Mouse (Mus musculus): ENCODE results near the gene Gm13119. TPM values are rescaled to one million over a fixed set of nuclear protein-coding genes. Genes with fewer than 3 reads are reported as not detected.
"Not testable (repeated sequence)": the region's sequence is repeated elsewhere in the genome, so short reads cannot be mapped to it uniquely, and the experiment has no call there.

Gene Gm13119
- not detected in 2 replicates for total RNA-seq (2012; rRNA removed)
- not detected in 2 replicates for total RNA-seq (2014; rRNA removed)
- not detected in 2 replicates for polyA plus RNA-seq (2012; ENCODE audit: insufficient read length, low read depth)

GRCm38 (mm10) chr4:144357642-144358041, at the start of gene Gm13119:
Gene Gm13119 (plus strand): TSS chr4:144357942.
- dilution Hi-C loops (cut with MboI; ENCODE audit: extremely low pct_ligation_motif_present, extremely low pct_unique_long_range_greater_than_20kb, low sequenced_read_pairs); H3K27me3 ChIP-seq (replicated peaks); H3K36me3 ChIP-seq (replicated peaks in 1 of 2; ENCODE audit: control insufficient read depth in 1 of 2, insufficient read depth in 1 of 2, low read length in 1 of 2); DNase-seq (ENCODE audit: extremely low read depth); H3K9me3 ChIP-seq (replicated peaks; ENCODE audit: low read length); H3K9ac ChIP-seq (ENCODE audit: insufficient read depth, low read depth); H3K79me2 ChIP-seq (replicated peaks; ENCODE audit: control insufficient read depth, extremely low read depth, insufficient read depth, poor library complexity, severe bottlenecking); in situ Hi-C loops (cut with MboI; ENCODE audit: low pct_ligation_motif_present, low pct_unique_long_range_greater_than_20kb, low sequenced_read_pairs); H3K4me1 ChIP-seq (ENCODE audit: control insufficient read depth in 1 of 2, insufficient read depth in 2 of 2); H3K27ac ChIP-seq (ENCODE audit: insufficient read depth, low read depth); H3K4me2 ChIP-seq (ENCODE audit: insufficient read depth, low read depth, poor library complexity, severe bottlenecking); H3K4me3 ChIP-seq (replicated peaks in 1 of 3; ENCODE audit: low read depth in 2 of 3, low read length in 2 of 3, poor library complexity in 1 of 3): not testable (repeated sequence)

- H3K79me2 ChIP-seq (replicated peaks; ENCODE audit: control insufficient read depth, extremely low read depth, insufficient read depth, poor library complexity, severe bottlenecking); H3K27me3 ChIP-seq (replicated peaks); DNase-seq (ENCODE audit: extremely low read depth); dilution Hi-C loops (cut with MboI; ENCODE audit: extremely low pct_ligation_motif_present, extremely low pct_unique_long_range_greater_than_20kb, low sequenced_read_pairs); H3K4me3 ChIP-seq (replicated peaks in 1 of 3; ENCODE audit: low read depth in 2 of 3, low read length in 2 of 3, poor library complexity in 1 of 3); H3K9me3 ChIP-seq (replicated peaks; ENCODE audit: low read length); H3K9ac ChIP-seq (ENCODE audit: insufficient read depth, low read depth); H3K36me3 ChIP-seq (replicated peaks in 1 of 2; ENCODE audit: control insufficient read depth in 1 of 2, insufficient read depth in 1 of 2, low read length in 1 of 2); in situ Hi-C loops (cut with MboI; ENCODE audit: low pct_ligation_motif_present, low pct_unique_long_range_greater_than_20kb, low sequenced_read_pairs); H3K27ac ChIP-seq (ENCODE audit: insufficient read depth, low read depth); H3K4me2 ChIP-seq (ENCODE audit: insufficient read depth, low read depth, poor library complexity, severe bottlenecking); H3K4me1 ChIP-seq (ENCODE audit: control insufficient read depth in 1 of 2, insufficient read depth in 2 of 2): not testable (repeated sequence)
Observed at GRCm38 (mm10) chr4:144312666-144313460, 44.9 kb upstream of the Gm13119 start.

GRCm38 (mm10) chr4:144329949-144330348, 27.8 kb upstream of the Gm13119 start, which contains the start of gene Gm13128:
Gene Gm13128 (plus strand): TSS chr4:144330249.
- dilution Hi-C loops (cut with MboI; ENCODE audit: extremely low pct_ligation_motif_present, extremely low pct_unique_long_range_greater_than_20kb, low sequenced_read_pairs); in situ Hi-C loops (cut with MboI; ENCODE audit: low pct_ligation_motif_present, low pct_unique_long_range_greater_than_20kb, low sequenced_read_pairs): not testable (repeated sequence)

GRCm38 (mm10) chr4:144335856-144336255, 21.9 kb upstream of the Gm13119 start:
- H3K36me3 ChIP-seq (replicated peaks in 1 of 2; ENCODE audit: control insufficient read depth in 1 of 2, insufficient read depth in 1 of 2, low read length in 1 of 2); H3K27ac ChIP-seq (ENCODE audit: insufficient read depth, low read depth); H3K79me2 ChIP-seq (replicated peaks; ENCODE audit: control insufficient read depth, extremely low read depth, insufficient read depth, poor library complexity, severe bottlenecking); H3K9ac ChIP-seq (ENCODE audit: insufficient read depth, low read depth); dilution Hi-C loops (cut with MboI; ENCODE audit: extremely low pct_ligation_motif_present, extremely low pct_unique_long_range_greater_than_20kb, low sequenced_read_pairs); H3K27me3 ChIP-seq (replicated peaks); H3K4me2 ChIP-seq (ENCODE audit: insufficient read depth, low read depth, poor library complexity, severe bottlenecking); H3K4me1 ChIP-seq (ENCODE audit: control insufficient read depth in 1 of 2, insufficient read depth in 2 of 2); H3K9me3 ChIP-seq (replicated peaks; ENCODE audit: low read length); in situ Hi-C loops (cut with MboI; ENCODE audit: low pct_ligation_motif_present, low pct_unique_long_range_greater_than_20kb, low sequenced_read_pairs); H3K4me3 ChIP-seq (replicated peaks in 1 of 3; ENCODE audit: low read depth in 2 of 3, low read length in 2 of 3, poor library complexity in 1 of 3); DNase-seq (ENCODE audit: extremely low read depth): not testable (repeated sequence)

More at GRCm38 (mm10) chr4:144329949-144330348, 27.8 kb upstream of the Gm13119 start, which contains the start of gene Gm13128:
- H3K4me1 ChIP-seq (ENCODE audit: control insufficient read depth in 1 of 2, insufficient read depth in 2 of 2); H3K4me3 ChIP-seq (replicated peaks in 1 of 3; ENCODE audit: low read depth in 2 of 3, low read length in 2 of 3, poor library complexity in 1 of 3); H3K9ac ChIP-seq (ENCODE audit: insufficient read depth, low read depth); H3K27me3 ChIP-seq (replicated peaks); H3K4me2 ChIP-seq (ENCODE audit: insufficient read depth, low read depth, poor library complexity, severe bottlenecking); H3K79me2 ChIP-seq (replicated peaks; ENCODE audit: control insufficient read depth, extremely low read depth, insufficient read depth, poor library complexity, severe bottlenecking); H3K36me3 ChIP-seq (replicated peaks in 1 of 2; ENCODE audit: control insufficient read depth in 1 of 2, insufficient read depth in 1 of 2, low read length in 1 of 2); H3K9me3 ChIP-seq (replicated peaks; ENCODE audit: low read length); DNase-seq (ENCODE audit: extremely low read depth); H3K27ac ChIP-seq (ENCODE audit: insufficient read depth, low read depth): not testable (repeated sequence)
